Mouse (Mus musculus): ENCODE results near the gene Gm17018.
"Not testable (repeated sequence)": the region's sequence is repeated elsewhere in the genome, so short reads cannot be mapped to it uniquely, and the experiment has no call there.

Gene Gm17018

DNA sequence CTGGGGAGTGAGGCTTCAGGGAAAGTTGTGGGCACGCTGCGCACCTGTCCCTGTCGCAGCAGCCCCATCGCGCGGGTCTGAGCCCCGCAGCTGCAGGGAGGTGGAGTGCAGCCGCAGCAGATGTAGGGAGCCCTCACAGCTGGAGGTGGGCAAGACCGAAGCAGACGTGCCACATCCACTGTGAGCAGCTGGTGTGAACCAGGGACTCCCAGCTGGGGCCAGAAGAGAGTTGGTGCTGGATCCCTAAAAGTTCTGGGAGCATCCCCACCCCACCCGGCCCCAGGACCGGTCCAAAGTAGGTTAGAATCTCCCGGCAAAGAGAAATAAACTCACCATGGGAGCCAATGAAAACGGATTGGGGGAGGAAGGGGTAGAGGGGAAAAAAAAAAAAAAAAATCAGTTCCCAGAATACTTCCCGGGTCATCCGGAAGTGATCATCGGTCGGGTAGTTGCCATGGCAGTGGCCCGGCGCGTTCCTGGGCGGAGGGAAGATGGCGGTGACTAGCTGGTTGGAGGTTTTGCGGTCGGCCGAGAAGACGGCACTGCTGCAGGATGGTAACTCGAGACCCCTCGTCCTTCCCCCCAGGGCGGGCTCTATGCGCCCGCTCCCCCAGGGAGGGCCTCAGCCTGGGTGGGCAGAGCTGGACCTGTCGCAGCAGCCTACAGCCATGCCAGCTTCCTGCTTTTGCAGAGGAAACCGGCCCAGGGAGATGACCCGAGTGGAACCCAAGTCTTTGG is at the start of gene Gm17018, which contains the start of gene Poll:
Gene Gm17018 (plus strand): TSS at position 463 of the 738 bp plus-strand sequence.
Gene Poll (minus strand): TSS at position 379 of the 738 bp plus-strand sequence.
- DNase-seq (ENCODE audit: low read depth, low spot score): peak; percentile 87

DNA sequence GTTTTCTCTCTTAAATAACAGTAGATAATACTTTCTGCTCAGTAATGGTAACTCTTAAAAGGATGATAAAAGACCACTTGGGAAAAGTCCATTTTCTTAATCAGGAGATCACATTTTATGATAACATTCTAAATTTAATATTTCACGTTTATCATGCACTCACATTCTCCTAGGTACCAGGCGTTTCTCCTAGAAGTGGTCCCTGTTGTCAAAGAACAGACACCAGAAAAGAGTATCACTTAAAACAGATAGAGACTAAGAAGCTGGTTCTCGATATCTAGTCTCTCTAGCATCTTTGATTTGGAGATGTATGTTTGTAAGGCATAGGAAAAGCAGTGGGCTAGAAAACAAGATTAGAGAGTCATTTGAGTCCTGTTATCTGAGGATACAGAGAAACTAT is 49.7 kb upstream of the Gm17018 start:
- DNase-seq (ENCODE audit: low read depth, low spot score): no peak

DNA sequence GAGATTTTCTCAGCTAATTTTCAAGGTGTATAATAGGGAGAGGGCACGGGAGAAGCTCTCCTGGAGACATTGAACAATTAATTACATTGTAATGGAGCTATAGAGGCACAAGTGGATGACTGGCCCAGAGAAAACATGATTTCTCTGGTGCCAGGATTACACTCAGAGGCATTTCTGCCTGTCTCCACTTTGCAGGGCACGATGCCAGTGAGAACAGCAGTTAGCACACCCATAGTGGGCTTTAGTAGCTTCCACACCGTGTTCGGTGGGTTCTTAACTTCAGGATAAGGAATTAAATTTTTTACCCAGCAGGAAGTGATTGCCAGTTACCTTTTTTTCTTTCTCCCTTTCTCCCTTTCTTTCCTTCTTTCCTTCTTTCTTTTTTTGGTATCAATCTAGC is 49.0 kb upstream of the Gm17018 start:
- DNase-seq (ENCODE audit: low read depth, low spot score): no peak

DNA sequence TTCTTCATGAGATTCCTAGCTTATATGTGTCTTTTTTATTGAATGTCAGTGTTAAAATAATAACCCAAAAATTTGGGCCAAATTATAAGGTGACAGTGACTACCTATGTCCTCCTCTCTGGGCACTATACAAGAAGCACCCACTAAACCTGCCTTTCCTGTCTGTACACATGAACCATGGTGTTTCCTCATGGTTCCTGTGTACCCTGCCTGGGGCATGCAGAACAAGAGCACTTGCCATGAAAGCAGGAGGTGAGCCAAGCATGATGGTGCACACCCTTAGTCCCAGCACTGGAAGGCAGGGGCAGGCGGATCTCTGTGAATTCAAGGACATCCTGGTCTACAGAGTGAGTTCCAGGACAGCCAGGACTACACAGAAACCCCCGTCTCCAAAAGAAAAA is 45.1 kb upstream of the Gm17018 start:
- no peak for DNase-seq (ENCODE audit: low read depth, low spot score)

DNA sequence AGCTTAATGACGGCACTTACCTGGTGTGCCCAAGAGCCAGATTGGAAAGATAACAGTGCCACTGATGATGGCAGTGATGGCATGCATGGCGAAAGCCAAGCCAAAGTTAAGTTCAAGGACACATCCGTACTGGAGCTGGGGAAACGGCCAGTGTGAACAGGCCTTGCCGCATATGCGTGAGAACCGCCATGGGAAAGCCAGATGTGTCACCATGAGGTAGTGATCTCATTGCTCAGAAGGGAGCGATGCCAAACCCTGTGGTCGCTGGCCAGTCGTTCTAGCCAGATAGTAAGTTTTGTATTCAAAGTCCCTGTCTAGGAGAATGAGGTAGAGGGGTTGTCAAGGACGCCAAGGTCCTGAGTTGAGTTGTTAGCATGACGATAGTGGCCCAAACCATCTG is 44.2 kb upstream of the Gm17018 start:
- DNase-seq (ENCODE audit: low read depth, low spot score): no peak

DNA sequence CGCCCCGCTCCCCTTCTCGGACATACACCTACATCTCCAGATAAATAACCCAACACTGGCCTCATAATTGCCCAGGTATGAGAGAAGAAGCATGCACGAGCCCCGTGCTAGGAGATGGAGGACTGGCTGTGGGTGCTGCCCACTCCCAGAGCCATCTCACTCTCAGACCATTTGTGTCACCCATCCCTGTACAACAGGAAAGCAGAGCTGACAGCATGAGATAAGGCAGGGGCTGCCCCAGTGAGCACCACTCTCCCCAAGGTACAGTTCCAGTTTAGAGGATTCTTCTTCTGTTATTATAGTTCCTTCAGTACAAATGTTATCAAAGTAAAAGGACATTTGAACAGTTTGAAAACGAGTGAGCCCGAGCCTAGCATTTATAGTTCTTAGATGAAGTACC is 33.0 kb upstream of the Gm17018 start:
- DNase-seq (ENCODE audit: low read depth, low spot score): no peak

DNA sequence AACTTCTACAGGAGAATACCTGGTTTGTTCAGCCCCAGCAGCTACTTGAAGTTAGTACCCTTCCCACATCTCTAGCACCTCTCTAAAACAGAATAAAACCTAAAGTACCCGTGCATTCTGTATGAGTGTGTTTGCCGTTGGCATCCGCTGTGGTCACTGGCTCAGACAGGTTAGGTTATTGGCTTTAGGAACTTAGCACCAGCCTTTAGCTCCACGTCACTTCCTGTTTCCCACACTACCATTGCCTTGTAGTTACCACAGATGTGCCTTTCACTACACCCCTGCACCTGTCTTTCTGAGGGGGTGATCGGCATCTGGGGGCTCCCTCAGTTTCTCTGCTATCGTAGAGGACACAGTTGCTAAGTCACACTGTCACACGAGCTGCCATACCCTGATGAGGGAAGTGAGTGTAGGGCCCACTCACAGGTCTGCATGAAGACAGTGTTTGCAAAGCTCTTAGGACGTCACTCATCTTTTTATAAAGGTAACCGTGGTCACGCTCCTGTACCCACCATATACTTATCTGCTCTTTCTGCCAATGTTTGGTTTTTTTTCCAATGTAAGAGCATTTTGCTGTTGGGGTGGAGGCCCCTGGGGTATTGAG is 32.4 kb upstream of the Gm17018 start:
- no peak for DNase-seq (ENCODE audit: low read depth, low spot score)

DNA sequence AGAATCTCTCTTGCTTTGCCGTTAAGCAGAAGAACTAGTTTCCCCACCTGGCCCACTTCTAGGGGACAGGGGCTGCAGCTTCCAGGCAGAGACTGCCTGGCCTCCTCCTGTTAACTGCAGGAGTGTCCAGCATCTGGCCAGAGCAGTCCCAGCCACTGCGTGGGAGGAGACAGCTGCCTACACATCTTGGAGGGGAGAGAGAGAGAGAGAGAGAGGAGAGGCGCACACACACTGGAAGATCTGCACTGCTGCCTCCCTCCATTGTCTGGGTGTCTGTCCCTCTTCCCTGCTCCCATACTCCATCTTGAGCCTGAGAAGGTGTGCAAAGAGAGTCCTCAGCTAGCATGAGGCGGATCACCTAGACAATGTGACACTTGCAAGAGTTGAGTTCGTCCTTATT is 31.1 kb upstream of the Gm17018 start:
- DNase-seq (ENCODE audit: low read depth, low spot score): no peak

DNA sequence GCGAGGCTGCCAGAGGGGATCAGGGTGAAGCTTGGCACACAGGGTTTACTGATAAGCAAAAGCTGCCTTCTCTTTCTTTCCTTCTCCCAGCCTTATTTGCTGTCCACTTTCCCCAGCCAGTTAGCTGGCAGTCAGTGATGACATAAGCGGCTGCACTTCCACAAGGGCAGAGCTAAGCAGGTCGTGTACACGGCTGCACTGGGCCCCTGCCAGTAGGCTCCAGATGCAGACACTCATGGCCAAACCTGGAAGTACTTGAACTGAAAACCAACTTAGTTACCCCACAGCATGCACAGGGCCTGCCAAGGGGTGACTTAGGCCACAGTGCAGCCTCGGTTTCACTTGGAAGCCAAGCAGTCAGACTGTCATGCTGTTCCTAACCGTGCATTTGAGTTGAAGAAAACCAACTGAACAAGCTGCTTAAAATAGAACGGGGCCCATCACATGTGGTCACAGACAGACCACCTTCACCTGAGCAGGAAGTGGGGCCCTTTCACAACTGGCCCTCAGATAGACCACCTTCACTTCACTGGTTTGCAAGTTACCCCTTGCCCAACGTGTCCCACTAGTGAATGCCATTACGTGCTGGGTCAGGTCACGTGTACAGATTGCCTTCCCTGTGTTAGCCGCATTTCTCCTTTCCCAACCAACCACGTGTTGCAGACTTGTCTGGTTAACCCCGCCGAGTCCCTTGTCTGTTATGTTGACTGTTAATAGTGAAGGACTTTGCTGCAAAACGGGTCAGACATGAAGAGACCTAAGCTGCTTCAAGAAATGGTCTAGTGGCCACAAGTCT is 30.0 kb upstream of the Gm17018 start:
- DNase-seq (ENCODE audit: low read depth, low spot score): no peak

DNA sequence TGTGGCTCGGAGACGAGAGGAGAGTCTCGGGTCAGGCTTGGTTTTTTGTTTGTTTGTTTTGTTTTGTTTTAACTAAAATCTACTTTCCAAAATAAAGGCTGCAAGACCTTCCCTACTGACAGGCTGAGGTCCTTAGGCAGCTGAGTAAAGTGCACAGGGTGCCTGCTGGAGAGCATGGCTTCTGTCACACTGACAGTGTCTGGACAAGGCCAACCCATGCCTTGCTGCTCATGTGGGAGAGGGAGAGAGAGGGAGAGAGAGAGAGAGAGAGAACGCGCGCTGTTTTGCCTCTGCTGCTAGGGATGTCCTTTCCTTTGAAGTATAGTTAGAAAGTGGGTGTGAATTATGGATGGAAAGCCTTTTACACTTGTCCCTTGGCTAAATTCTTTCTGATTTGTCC is 28.9 kb upstream of the Gm17018 start:
- no peak for DNase-seq (ENCODE audit: low read depth, low spot score)

DNA sequence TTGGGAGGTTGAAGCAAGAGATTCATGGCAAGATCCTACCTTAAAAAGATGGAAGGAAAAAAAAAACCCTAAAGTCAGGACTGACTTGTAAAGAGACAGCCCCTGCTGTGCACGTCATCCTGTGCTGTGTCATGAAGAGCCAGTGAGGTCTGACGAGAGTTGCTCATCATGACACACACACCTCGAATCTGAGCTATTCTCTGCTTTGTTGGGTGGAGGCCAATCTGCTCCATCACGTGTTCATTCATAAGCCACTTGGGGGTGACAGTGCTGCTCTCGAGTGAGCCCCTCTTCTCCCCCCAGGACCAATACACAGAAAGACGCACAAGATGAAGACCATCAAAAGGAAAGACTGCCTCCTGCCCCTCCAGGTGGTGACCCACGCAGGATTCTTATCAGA is 26.8 kb upstream of the Gm17018 start:
- DNase-seq (ENCODE audit: low read depth, low spot score): no peak

DNA sequence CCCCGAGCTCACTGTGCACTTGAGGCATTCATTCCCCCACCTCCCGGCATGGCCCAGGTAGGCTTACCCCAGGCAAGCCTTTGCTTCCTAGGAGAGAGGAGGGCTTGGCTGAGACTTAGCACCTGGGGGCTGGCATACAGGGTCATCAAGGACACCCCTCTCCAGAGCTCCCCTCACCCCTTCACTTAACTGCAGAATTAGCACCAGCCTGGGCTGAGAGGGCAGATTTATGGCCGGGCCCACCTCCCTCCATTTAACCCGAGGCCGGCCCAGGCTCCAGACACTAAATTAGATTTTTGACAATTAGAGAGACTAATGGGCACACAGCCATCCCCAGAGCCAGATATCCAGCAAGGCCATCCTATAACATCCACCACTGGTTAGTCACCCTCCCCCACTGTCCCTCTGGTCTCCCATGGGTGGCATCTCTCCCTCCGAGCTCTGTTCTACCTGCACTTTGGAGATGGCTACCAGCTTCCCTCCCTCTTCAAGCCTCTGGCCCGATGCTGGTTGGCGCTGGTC is 25.1 kb upstream of the Gm17018 start:
- DNase-seq (ENCODE audit: low read depth, low spot score): no peak

DNA sequence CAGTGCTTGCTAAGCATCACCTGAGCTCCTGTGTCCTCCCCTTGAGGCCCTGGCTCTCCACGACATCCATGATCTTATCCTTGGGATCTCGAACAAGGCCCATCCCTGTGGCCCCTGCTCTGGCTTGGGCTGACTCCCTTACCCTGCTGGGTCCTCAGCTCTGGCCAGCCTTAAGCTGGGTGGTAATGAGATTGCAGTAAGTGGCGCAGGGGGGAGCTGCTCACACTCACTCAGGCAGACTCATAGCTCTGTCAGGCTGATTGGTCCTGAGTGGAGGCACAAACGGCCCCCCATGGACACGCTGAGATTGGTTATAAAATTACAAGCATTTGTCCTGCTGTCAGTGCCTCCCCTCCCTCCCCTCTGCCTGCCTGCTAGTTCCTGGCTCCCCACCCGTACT is 24.5 kb upstream of the Gm17018 start:
- DNase-seq (ENCODE audit: low read depth, low spot score): no peak

DNA sequence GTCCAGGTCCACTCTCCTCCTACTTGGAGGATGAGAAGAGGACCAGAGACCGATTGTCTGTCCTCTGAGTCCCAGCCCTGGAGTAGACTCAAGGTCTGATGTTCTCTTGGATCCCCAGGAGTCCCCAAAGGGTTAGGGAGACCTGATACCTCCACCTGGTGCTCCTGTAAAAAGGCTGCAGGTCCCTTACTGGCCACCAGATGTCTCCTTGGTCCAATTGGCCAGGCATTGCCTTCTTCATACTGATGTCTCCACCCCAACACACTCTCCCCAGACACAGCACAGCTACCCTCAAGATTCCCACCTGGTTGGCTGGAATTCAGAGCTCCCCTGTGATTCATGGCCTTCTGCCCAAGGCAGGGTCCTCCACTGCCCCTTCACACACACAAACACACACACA is 22.9 kb upstream of the Gm17018 start:
- peak; percentile 82 for DNase-seq (ENCODE audit: low read depth, low spot score)

DNA sequence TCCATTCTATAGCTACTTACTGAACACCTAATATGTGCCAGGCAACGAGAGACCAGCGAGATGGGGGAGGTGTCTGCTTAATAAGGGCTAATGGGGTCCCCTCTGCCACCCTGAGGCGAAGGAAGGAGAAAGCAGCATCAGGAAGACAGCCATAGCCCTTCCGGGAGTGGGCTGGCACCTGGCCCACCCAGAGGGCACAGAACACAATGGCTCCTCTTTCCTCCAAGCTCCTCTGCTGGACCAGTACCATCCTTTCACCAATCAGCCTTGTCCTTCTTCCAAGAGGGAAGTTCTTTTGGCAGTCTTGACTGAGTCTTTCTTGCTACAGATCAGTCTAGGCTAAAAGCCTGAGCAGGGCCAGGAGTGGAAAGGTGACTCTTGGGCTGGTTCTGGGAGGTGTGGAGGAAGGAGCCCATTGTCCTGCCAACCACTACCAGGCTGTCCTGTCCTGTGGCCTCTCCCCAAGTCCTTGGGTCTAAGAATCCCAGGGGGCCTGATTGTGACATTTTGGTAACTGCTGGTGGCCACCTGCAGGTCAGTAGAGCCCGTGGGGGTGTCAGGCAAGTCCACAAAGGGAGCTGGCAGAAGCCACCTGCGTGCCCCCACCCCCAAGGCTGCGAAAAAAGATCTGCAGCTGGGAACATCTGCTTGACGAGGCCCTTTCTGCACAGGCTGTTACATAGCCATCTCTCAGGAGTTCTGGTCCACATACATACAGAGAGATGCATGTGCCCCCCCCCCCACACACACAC is 19.6 kb upstream of the Gm17018 start:
- DNase-seq (ENCODE audit: low read depth, low spot score): no peak

DNA sequence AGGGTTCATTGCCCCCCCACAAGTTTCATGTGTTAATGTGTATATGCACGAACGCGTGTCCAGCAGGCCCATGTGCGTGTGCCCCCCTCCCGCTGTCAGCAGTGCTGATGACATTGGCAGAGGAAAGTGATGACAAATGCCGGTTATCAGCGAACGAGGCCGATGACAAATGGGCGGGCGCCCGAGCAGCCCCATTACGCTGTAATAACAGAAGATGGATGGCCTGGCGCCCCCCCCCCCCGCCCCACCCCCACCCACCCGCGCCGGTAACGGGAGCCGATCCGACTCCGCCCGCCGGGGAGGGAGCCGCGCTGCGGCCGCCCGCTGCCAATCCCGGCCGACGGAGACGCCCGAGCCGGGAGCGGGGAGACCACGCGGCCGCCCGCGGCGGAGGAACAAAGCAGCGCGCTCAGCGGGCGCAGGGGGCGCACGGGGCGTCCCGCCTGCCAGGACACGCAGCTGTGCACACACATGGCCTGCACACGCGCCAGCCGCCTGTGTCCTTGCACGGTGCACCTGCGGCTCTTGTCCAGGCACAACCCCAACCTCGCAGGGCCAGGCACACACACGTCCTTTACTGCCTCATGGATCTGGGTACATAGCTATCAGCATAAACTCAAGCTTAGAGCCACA is 18.9 kb upstream of the Gm17018 start:
- peak; percentile 58 for DNase-seq (ENCODE audit: low read depth, low spot score)

DNA sequence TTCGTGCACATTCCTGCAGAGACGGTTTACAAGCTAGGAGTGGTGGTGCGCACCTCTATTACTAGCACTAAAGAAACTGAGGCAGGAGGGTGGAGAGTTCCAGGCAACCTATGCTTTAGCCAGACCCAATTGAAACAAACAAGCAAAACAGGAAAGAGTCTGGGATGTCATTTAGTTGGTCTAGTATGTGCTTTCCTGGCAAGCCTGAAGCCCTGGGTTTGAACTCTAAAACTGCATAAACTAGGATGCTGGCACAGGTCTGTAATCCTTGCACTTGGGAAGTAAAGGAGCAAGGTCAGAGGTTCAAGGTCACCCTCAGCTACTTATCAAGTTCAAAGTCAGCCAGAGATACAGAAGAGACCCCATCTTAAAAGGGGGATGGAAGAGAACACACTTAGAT is 18.4 kb upstream of the Gm17018 start:
- DNase-seq (ENCODE audit: low read depth, low spot score): peak; percentile 41

DNA sequence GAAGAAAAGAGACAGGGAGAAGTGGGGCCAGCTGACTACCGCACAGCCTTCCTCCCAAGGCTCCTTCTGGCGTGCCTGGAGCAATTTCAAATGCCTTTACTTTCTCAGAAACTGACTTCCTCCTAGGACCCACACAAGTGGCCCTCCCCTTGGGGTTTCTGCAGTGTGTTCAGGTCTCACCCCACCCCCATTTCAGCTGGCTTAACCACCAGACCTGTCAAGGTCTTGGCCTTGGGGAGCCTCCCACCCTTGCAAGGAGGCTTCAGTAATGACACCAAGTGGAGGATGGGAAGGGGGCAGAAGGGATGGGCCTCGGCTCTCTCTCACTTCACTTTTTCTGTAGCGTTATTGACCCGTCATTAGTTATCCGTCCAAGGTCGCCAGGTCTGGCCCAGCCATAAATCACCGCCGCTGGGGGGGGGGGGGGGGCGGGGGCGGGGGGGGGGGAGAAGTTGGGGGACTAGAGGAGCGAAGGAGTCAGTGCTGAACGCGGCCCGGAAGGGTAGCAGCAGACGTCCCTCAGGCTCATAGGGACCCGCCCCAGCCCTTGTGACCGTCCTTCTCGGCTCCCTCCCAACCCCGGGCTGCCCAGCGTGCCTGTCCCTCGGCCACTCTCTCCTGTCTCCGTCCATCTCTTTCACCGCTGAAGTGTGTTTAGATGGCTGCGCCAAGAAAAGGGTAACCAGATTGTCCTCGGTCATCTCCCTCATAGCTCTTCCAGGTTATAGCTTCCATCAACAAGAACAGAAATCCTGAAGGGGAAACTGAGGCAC is 16.1 kb upstream of the Gm17018 start:
- peak; percentile 23 for DNase-seq (ENCODE audit: low read depth, low spot score)

DNA sequence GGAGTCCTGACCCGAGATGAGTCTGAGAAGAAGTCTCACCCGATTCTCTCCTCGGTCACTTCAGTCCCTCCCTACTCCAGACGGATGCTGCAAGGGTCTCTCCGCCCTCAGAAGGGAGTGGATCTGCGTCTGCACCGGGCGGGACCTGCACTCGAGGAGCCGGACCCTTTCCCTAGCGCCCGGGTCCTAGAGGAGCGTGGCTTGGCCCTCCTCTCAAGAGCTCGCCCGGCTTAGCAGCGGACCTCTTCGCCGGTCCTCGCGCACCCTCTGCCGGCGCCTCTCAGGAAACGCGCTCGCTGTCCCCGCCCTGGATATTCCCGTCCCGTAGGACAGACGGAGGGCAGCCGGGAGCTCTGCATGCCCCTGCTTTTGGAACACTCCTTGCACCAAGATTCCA is 15.5 kb upstream of the Gm17018 start:
- peak; percentile 75 for DNase-seq (ENCODE audit: low read depth, low spot score)

DNA sequence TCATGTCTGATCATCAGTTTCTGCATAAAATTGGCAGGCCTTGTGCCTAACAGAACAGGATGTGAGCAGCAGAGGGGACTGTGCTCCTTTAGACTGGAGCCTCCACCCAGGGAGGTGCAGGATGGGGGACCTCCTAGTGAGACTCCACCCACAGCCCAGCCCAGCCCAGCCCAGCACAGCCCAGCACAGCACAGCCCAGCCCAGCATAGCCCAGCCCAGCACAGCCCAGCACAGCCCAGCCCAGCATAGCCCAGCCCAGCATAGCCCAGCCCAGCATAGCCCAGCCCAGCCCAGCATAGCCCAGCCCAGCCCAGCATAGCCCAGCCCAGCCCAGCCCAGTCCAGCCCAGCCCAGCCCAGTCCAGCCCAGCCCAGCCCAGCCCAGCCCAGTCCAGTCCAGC is 12.2 kb upstream of the Gm17018 start:
- not testable (repeated sequence) for DNase-seq (ENCODE audit: low read depth, low spot score)

Data from R1 (cell line).